Mouse (Mus musculus): ENCODE measurements around the gene Hdac9. TPM values are rescaled to one million over a fixed set of nuclear protein-coding genes. Genes with fewer than 3 reads are reported as not detected.

Gene Hdac9
- polyA plus RNA-seq, 1 experiment from 2014 or later: 5.1 TPM

GRCm38 (mm10) chr12:34379681-34380080 lies 537.2 kb downstream of the Hdac9 start:
- H3K9ac ChIP-seq: no peak overlapping the region
- no peaks in the 10 kb centered on the region for H3K4me1 ChIP-seq
- no peak overlapping the region for H3K27ac ChIP-seq
- no peak for ATAC-seq (replicated peaks; ENCODE audit: low FRiP score)
- H3K27me3 ChIP-seq: no peaks in the 10 kb centered on the region
- H3K9me3 ChIP-seq (replicated peaks): no peaks in the 10 kb centered on the region
- 48% methylated on average over 1 of the region's 1 CpGs for WGBS
- no peaks in the 10 kb centered on the region for H3K36me3 ChIP-seq
- H3K4me3 ChIP-seq (replicated peaks): no peak overlapping the region
- no peak overlapping the region for H3K4me2 ChIP-seq

DNA sequence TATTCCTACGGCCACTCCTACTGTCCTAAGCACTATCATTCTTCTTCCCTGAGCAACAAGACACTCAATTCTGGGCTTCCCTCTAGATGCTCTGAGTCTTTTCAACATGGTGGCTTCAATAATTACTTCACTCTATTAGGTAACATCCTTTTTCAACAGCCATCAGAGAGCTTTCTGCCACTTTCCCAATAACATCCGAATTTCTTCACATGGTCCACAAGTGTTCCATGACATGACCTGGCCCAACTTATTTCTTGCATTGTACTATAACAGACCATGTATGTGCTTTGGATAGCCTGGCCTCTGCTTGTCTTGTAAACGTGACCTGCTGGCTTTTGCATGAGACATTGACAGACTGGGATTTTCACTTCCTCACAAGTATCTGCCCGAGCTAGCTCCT lies 538.3 kb downstream of the Hdac9 start:
- H3K9me3 ChIP-seq (replicated peaks): no peaks in the 10 kb centered on the region

GRCm38 (mm10) chr12:34351906-34352305 lies 565.0 kb downstream of the Hdac9 start:
- ATAC-seq (replicated peaks; ENCODE audit: low FRiP score): no peak
- Histone ChIP-seq H3K27ac (no peak overlapping the region), H3K9ac (no peak overlapping the region)

More for the DNA sequence above, 538.3 kb downstream of the Hdac9 start:
- H3K4me2 ChIP-seq: no peak overlapping the region
- no peaks in the 10 kb centered on the region for H3K27me3 ChIP-seq
- no peaks in the 10 kb centered on the region for H3K36me3 ChIP-seq
- ATAC-seq (replicated peaks; ENCODE audit: low FRiP score): no peak
- H3K4me1 ChIP-seq: no peaks in the 10 kb centered on the region
- H3K9ac ChIP-seq: no peak overlapping the region
- WGBS: 84% methylated on average over 4 of the region's 4 CpGs
- no peak overlapping the region for H3K4me3 ChIP-seq (replicated peaks)
- no peak overlapping the region for H3K27ac ChIP-seq

GRCm38 (mm10) chr12:34347529-34347928 lies 569.4 kb downstream of the Hdac9 start:
- H3K9ac ChIP-seq: no peak overlapping the region
- no peaks in the 10 kb centered on the region for H3K36me3 ChIP-seq
- no peaks in the 10 kb centered on the region for H3K9me3 ChIP-seq (replicated peaks)
- no peak overlapping the region for H3K4me3 ChIP-seq (replicated peaks)
- no peaks in the 10 kb centered on the region for H3K27me3 ChIP-seq
- WGBS: 57% methylated on average over 2 of the region's 2 CpGs
- H3K4me1 ChIP-seq: 0 out of 2 replicates have a peak, but pooled peaks cover 3% of the 10 kb centered on the region
- no peak for ATAC-seq (replicated peaks; ENCODE audit: low FRiP score)
- no peak overlapping the region for H3K27ac ChIP-seq
- no peak overlapping the region for H3K4me2 ChIP-seq

More at GRCm38 (mm10) chr12:34351906-34352305, 565.0 kb downstream of the Hdac9 start:
- Histone ChIP-seq H3K4me3 (replicated peaks) (no peak overlapping the region), H3K4me1 (0 out of 2 replicates have a peak, but pooled peaks cover 2% of the 10 kb centered on the region), H3K9me3 (replicated peaks) (no peaks in the 10 kb centered on the region), H3K27me3 (no peaks in the 10 kb centered on the region), H3K36me3 (no peaks in the 10 kb centered on the region), H3K4me2 (no peak overlapping the region)
- WGBS: 10% methylated on average over 6 of the region's 6 CpGs

GRCm38 (mm10) chr12:34342761-34343160 lies 574.1 kb downstream of the Hdac9 start:
- H3K27me3 ChIP-seq: no peaks in the 10 kb centered on the region
- H3K4me1 ChIP-seq: 0 out of 2 replicates have a peak, but pooled peaks cover 3% of the 10 kb centered on the region
- WGBS: 58% methylated on average over 2 of the region's 2 CpGs
- ATAC-seq (replicated peaks; ENCODE audit: low FRiP score): no peak
- H3K9ac ChIP-seq: no peak overlapping the region
- no peak overlapping the region for H3K4me2 ChIP-seq
- H3K4me3 ChIP-seq (replicated peaks): no peak overlapping the region
- no peaks in the 10 kb centered on the region for H3K36me3 ChIP-seq
- H3K27ac ChIP-seq: no peak overlapping the region
- H3K9me3 ChIP-seq (replicated peaks): no peaks in the 10 kb centered on the region

DNA sequence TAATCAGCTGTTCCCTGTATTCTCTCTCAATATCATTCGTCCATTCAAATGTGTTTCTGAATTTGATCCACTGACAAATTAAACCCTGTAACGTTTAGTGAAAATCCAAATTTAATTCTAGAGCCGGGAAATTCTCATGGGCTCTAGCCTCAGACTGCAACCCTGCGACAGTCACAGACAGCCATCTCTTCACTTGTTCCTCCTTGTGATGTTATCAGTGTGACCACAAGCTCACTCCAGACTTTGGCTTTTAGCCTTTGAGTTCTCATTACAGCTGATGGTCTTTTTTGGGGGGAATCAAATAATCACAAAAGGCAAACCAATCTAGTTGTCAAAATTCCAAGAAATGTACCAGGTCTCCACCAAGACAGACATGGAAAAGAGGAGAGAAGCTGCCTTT lies 578.0 kb downstream of the Hdac9 start:
- Histone ChIP-seq H3K9ac (no peak overlapping the region), H3K9me3 (replicated peaks) (no peaks in the 10 kb centered on the region), H3K36me3 (no peaks in the 10 kb centered on the region), H3K27me3 (no peaks in the 10 kb centered on the region), H3K4me1 (no peaks in the 10 kb centered on the region), H3K4me2 (no peak overlapping the region), H3K27ac (no peak overlapping the region), H3K4me3 (replicated peaks) (no peak overlapping the region)
- no peak for ATAC-seq (replicated peaks; ENCODE audit: low FRiP score)
- WGBS: 83% methylated on average over 4 of the region's 4 CpGs

GRCm38 (mm10) chr12:34334455-34335084 lies 582.3 kb downstream of the Hdac9 start:
- no peak for ATAC-seq (replicated peaks; ENCODE audit: low FRiP score)
- Histone ChIP-seq H3K9ac (no peak overlapping the region), H3K36me3 (no peaks in the 10 kb centered on the region), H3K27me3 (no peaks in the 10 kb centered on the region), H3K9me3 (replicated peaks) (no peaks in the 10 kb centered on the region), H3K4me1 (no peaks in the 10 kb centered on the region), H3K4me2 (no peak overlapping the region), H3K4me3 (replicated peaks) (no peak overlapping the region), H3K27ac (no peak overlapping the region)
- WGBS: 46% methylated on average over 4 of the region's 4 CpGs

- Histone ChIP-seq H3K4me1 (no peaks in the 10 kb centered on the region), H3K27ac (no peak overlapping the region), H3K9ac (no peak overlapping the region), H3K36me3 (no peaks in the 10 kb centered on the region), H3K4me3 (replicated peaks) (no peak overlapping the region), H3K9me3 (replicated peaks) (no peaks in the 10 kb centered on the region), H3K4me2 (no peak overlapping the region), H3K27me3 (no peaks in the 10 kb centered on the region)
- 45% methylated on average over 4 of the region's 4 CpGs for WGBS
- no peak for ATAC-seq (replicated peaks; ENCODE audit: low FRiP score)
These were observed 584.0 kb downstream of the Hdac9 start for GRCm38 (mm10) chr12:34332884-34333283.

DNA sequence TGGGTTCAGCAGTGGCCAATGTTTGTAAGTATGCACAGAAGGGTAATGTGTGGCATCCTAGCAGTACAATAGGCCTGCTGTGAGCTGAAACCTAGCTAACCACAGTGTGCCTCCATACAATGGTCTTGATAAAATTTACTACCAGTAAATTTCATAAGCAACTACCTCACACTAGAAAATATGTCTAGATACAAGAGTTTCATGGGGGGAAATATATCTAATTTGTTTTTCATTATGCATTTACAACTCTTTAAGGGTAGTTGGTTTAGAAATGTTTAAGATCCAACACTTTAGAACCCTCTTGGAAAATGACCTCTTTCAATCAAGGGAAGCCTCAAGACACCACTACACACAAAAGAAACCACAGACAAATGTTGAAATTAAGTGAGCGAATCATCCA lies 589.8 kb downstream of the Hdac9 start:
- ATAC-seq (replicated peaks; ENCODE audit: low FRiP score): no peak
- no peak overlapping the region for H3K4me3 ChIP-seq (replicated peaks)
- H3K36me3 ChIP-seq: no peaks in the 10 kb centered on the region
- H3K27ac ChIP-seq: no peak overlapping the region
- no peak overlapping the region for H3K4me2 ChIP-seq
- no peaks in the 10 kb centered on the region for H3K4me1 ChIP-seq
- no peaks in the 10 kb centered on the region for H3K9me3 ChIP-seq (replicated peaks)
- no peak overlapping the region for H3K9ac ChIP-seq
- WGBS: 94% methylated on average over 1 of the region's 1 CpGs
- no peaks in the 10 kb centered on the region for H3K27me3 ChIP-seq

- no peaks in the 10 kb centered on the region for H3K4me1 ChIP-seq
- ATAC-seq (replicated peaks; ENCODE audit: low FRiP score): no peak
These were observed 604.7 kb downstream of the Hdac9 start for GRCm38 (mm10) chr12:34312113-34312719.

GRCm38 (mm10) chr12:34305453-34305852 lies 611.4 kb downstream of the Hdac9 start:
- no peak overlapping the region for H3K27ac ChIP-seq
- 62% methylated on average over 3 of the region's 3 CpGs for WGBS
- H3K4me2 ChIP-seq: no peak overlapping the region
- H3K4me3 ChIP-seq (replicated peaks): no peak overlapping the region
- H3K4me1 ChIP-seq: no peaks in the 10 kb centered on the region
- ATAC-seq (replicated peaks; ENCODE audit: low FRiP score): no peak
- no peaks in the 10 kb centered on the region for H3K36me3 ChIP-seq
- H3K9me3 ChIP-seq (replicated peaks): no peaks in the 10 kb centered on the region
- no peak overlapping the region for H3K9ac ChIP-seq
- no peaks in the 10 kb centered on the region for H3K27me3 ChIP-seq

More at GRCm38 (mm10) chr12:34312113-34312719, 604.7 kb downstream of the Hdac9 start:
- WGBS: 64% methylated on average over 15 of the region's 15 CpGs
- no peak overlapping the region for H3K4me2 ChIP-seq
- no peaks in the 10 kb centered on the region for H3K36me3 ChIP-seq
- H3K27me3 ChIP-seq: no peaks in the 10 kb centered on the region
- no peak overlapping the region for H3K9ac ChIP-seq
- no peaks in the 10 kb centered on the region for H3K9me3 ChIP-seq (replicated peaks)
- H3K27ac ChIP-seq: no peak overlapping the region
- H3K4me3 ChIP-seq (replicated peaks): no peak overlapping the region

DNA sequence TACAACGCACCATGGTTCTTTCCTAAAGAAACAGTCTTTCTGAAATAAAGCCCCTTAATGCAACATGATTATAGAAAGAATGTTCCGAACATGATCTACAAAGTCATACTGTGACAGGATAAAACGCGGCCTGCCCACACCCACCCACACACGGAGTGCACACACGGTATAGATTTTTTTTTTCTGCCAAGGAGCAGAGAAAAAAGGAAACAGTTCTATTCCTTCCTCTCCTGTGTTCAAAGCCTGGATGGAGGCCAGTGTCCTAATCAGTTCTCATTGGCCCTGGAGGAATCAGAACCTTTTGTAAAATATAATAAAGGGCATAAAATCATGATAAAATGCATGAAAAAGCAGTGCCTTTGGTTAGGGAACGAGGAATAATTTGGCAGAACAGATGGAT lies 624.5 kb downstream of the Hdac9 start:
- 88% methylated on average over 7 of the region's 7 CpGs for WGBS
- Histone ChIP-seq H3K9ac (no peak overlapping the region), H3K36me3 (no peaks in the 10 kb centered on the region), H3K4me3 (replicated peaks) (no peak overlapping the region), H3K4me1 (no peaks in the 10 kb centered on the region), H3K27me3 (no peaks in the 10 kb centered on the region), H3K9me3 (replicated peaks) (no peaks in the 10 kb centered on the region), H3K4me2 (no peak overlapping the region), H3K27ac (no peak overlapping the region)
- ATAC-seq (replicated peaks; ENCODE audit: low FRiP score): no peak
